Mouse (Mus musculus): ENCODE measurements around the gene Frmd4b. TPM values are rescaled to one million over a fixed set of nuclear protein-coding genes. Genes with fewer than 3 reads are reported as not detected.

The Frmd4b gene
- polyA plus RNA-seq, 1 experiment, result 8.2 TPM

GRCm38 (mm10) chr6:97300180-97300579 is 317.2 kb downstream of the Frmd4b start:
- Histone ChIP-seq H3K4me3 (ENCODE audit: control insufficient read depth, insufficient read depth, low read length) (no peak overlapping the region), H3K36me3 (ENCODE audit: control insufficient read depth, insufficient read depth, low read length) (no peaks in the 10 kb centered on the region), H3K27me3 (ENCODE audit: control insufficient read depth, insufficient read depth, low read length) (no peaks in the 10 kb centered on the region), H3K27ac (ENCODE audit: control insufficient read depth, insufficient read depth, low read length) (no peak overlapping the region), H3K4me1 (replicated peaks; ENCODE audit: control insufficient read depth, insufficient read depth, low read length) (peaks cover 14% of the 10 kb centered on the region)
- no peak for TF ChIP-seq CTCF (IDR thresholded peaks at IDR 0.05; ENCODE audit: borderline replicate concordance, control insufficient read depth, extremely low read depth, insufficient read depth, low read length, poor library complexity)
- TF ChIP-seq POLR2A (IDR thresholded peaks at IDR 0.05; ENCODE audit: control insufficient read depth, extremely low read depth, insufficient read depth, low read length, poor library complexity), result no peak
- WGBS, result 86% methylated on average over 6 of the region's 6 CpGs
- DNase-seq, result no peak

GRCm38 (mm10) chr6:97297151-97297550 is 320.2 kb downstream of the Frmd4b start:
- no peak for DNase-seq
- H3K27ac ChIP-seq (ENCODE audit: control insufficient read depth, insufficient read depth, low read length), result no peak overlapping the region
- H3K4me1 ChIP-seq (replicated peaks; ENCODE audit: control insufficient read depth, insufficient read depth, low read length), result peaks cover 28% of the 10 kb centered on the region
- no peaks in the 10 kb centered on the region for H3K27me3 ChIP-seq (ENCODE audit: control insufficient read depth, insufficient read depth, low read length)
- H3K4me3 ChIP-seq (ENCODE audit: control insufficient read depth, insufficient read depth, low read length), result no peak overlapping the region
- no peak for TF ChIP-seq CTCF (IDR thresholded peaks at IDR 0.05; ENCODE audit: borderline replicate concordance, control insufficient read depth, extremely low read depth, insufficient read depth, low read length, poor library complexity)
- TF ChIP-seq POLR2A (IDR thresholded peaks at IDR 0.05; ENCODE audit: control insufficient read depth, extremely low read depth, insufficient read depth, low read length, poor library complexity), result no peak
- WGBS, result 95% methylated on average over 3 of the region's 3 CpGs
- H3K36me3 ChIP-seq (ENCODE audit: control insufficient read depth, insufficient read depth, low read length), result no peaks in the 10 kb centered on the region

GRCm38 (mm10) chr6:97295866-97296527 is 321.3 kb downstream of the Frmd4b start:
- no peak for TF ChIP-seq CTCF (IDR thresholded peaks at IDR 0.05; ENCODE audit: borderline replicate concordance, control insufficient read depth, extremely low read depth, insufficient read depth, low read length, poor library complexity)
- TF ChIP-seq POLR2A (IDR thresholded peaks at IDR 0.05; ENCODE audit: control insufficient read depth, extremely low read depth, insufficient read depth, low read length, poor library complexity), result no peak
- Histone ChIP-seq H3K27me3 (ENCODE audit: control insufficient read depth, insufficient read depth, low read length) (no peaks in the 10 kb centered on the region), H3K4me3 (ENCODE audit: control insufficient read depth, insufficient read depth, low read length) (no peak overlapping the region), H3K27ac (ENCODE audit: control insufficient read depth, insufficient read depth, low read length) (no peak overlapping the region), H3K36me3 (ENCODE audit: control insufficient read depth, insufficient read depth, low read length) (no peaks in the 10 kb centered on the region), H3K4me1 (replicated peaks; ENCODE audit: control insufficient read depth, insufficient read depth, low read length) (peaks cover 29% of the 10 kb centered on the region)
- DNase-seq, result no peak
- 98% methylated on average over 21 of the region's 21 CpGs for WGBS

GRCm38 (mm10) chr6:97295416-97295815 is 321.9 kb downstream of the Frmd4b start:
- Histone ChIP-seq H3K27ac (ENCODE audit: control insufficient read depth, insufficient read depth, low read length) (no peak overlapping the region), H3K4me1 (replicated peaks; ENCODE audit: control insufficient read depth, insufficient read depth, low read length) (peaks cover 26% of the 10 kb centered on the region)
- TF ChIP-seq CTCF (IDR thresholded peaks at IDR 0.05; ENCODE audit: borderline replicate concordance, control insufficient read depth, extremely low read depth, insufficient read depth, low read length, poor library complexity) (no peak), POLR2A (IDR thresholded peaks at IDR 0.05; ENCODE audit: control insufficient read depth, extremely low read depth, insufficient read depth, low read length, poor library complexity) (no peak)

GRCm38 (mm10) chr6:97293667-97294569 is 323.4 kb downstream of the Frmd4b start:
- no peaks in the 10 kb centered on the region for H3K27me3 ChIP-seq (ENCODE audit: control insufficient read depth, insufficient read depth, low read length)
- H3K36me3 ChIP-seq (ENCODE audit: control insufficient read depth, insufficient read depth, low read length), result no peaks in the 10 kb centered on the region
- H3K4me1 ChIP-seq (replicated peaks; ENCODE audit: control insufficient read depth, insufficient read depth, low read length), result peaks cover 18% of the 10 kb centered on the region
- 24% methylated on average over 12 of the region's 12 CpGs for WGBS
- TF ChIP-seq CTCF (IDR thresholded peaks at IDR 0.05; ENCODE audit: borderline replicate concordance, control insufficient read depth, extremely low read depth, insufficient read depth, low read length, poor library complexity) (no peak), POLR2A (IDR thresholded peaks at IDR 0.05; ENCODE audit: control insufficient read depth, extremely low read depth, insufficient read depth, low read length, poor library complexity) (no peak)
- peak overlapping the region; percentile 18; the same call in 1 of the 2 replicates for H3K27ac ChIP-seq (ENCODE audit: control insufficient read depth, insufficient read depth, low read length)
- peak; percentile 51 for DNase-seq
- 0 out of 2 replicates have a peak overlapping the region, but pooled peaks have one; percentile 2 for H3K4me3 ChIP-seq (ENCODE audit: control insufficient read depth, insufficient read depth, low read length)

More at GRCm38 (mm10) chr6:97295416-97295815, 321.9 kb downstream of the Frmd4b start:
- no peaks in the 10 kb centered on the region for H3K27me3 ChIP-seq (ENCODE audit: control insufficient read depth, insufficient read depth, low read length)
- H3K36me3 ChIP-seq (ENCODE audit: control insufficient read depth, insufficient read depth, low read length), result no peaks in the 10 kb centered on the region
- WGBS, result 97% methylated on average over 9 of the region's 9 CpGs
- no peak for DNase-seq
- H3K4me3 ChIP-seq (ENCODE audit: control insufficient read depth, insufficient read depth, low read length), result no peak overlapping the region

- Histone ChIP-seq H3K27ac (ENCODE audit: control insufficient read depth, insufficient read depth, low read length) (no peak overlapping the region), H3K36me3 (ENCODE audit: control insufficient read depth, insufficient read depth, low read length) (no peaks in the 10 kb centered on the region), H3K27me3 (ENCODE audit: control insufficient read depth, insufficient read depth, low read length) (no peaks in the 10 kb centered on the region), H3K4me3 (ENCODE audit: control insufficient read depth, insufficient read depth, low read length) (no peak overlapping the region), H3K4me1 (replicated peaks; ENCODE audit: control insufficient read depth, insufficient read depth, low read length) (peaks cover 18% of the 10 kb centered on the region)
- no peak for DNase-seq
- TF ChIP-seq CTCF (IDR thresholded peaks at IDR 0.05; ENCODE audit: borderline replicate concordance, control insufficient read depth, extremely low read depth, insufficient read depth, low read length, poor library complexity), result no peak
- no peak for TF ChIP-seq POLR2A (IDR thresholded peaks at IDR 0.05; ENCODE audit: control insufficient read depth, extremely low read depth, insufficient read depth, low read length, poor library complexity)
- 96% methylated on average over 5 of the region's 5 CpGs for WGBS
Measured at GRCm38 (mm10) chr6:97292894-97293293, 324.4 kb downstream of the Frmd4b start.

Measured in thymus, adult 2 months (tissue).